Mouse (Mus musculus) CD4-positive, CD25-positive, alpha-beta regulatory T cell, adult 2 months (primary cell): ENCODE results near the gene Fen1.

Experiments
- DNase-seq: peaks from one replicate; pipeline ENCODE4 v3.0.0-alpha.2; 2012; ENCODE audit warnings: low read depth, low spot score

The Fen1 gene

GRCm38 (mm10) chr19:10216101-10216500 is 12.1 kb upstream of the Fen1 start:
- DNase-seq, result no peak

DNA sequence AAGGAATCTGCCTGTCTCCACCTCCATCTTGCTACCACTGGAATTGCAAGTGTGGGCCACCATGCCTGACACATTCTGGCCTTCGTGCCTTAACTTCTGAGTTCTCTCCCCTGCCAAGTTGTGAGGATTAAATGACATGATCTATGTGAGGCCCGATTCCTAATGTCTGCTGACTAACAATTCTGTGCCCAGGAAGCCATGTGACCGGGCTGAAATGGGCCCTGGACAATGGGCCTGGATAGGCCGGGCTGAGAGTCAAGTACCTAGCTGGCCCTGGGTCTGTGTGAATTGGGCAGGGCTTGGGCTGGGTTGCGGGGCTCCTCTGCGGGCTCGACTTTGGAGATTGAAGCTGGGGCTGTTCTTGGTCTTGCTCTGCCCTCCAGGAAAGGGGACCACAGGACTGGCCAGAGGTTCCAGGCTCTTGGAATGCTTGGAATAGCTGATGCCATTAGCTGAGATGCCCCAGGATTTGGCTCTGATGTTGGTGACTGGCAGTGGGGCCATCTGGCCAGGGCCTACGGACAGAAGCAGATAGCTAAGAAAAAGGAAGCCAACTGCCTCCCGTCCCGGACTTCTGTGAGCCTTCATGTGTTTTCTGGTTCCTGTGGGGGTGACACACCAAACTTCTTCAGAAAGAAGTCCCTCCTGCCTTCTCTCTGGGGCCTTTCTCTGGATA is 10.0 kb upstream of the Fen1 start:
- DNase-seq, result no peak

GRCm38 (mm10) chr19:10210885-10211284 is 6.9 kb upstream of the Fen1 start:
- DNase-seq, result no peak

DNA sequence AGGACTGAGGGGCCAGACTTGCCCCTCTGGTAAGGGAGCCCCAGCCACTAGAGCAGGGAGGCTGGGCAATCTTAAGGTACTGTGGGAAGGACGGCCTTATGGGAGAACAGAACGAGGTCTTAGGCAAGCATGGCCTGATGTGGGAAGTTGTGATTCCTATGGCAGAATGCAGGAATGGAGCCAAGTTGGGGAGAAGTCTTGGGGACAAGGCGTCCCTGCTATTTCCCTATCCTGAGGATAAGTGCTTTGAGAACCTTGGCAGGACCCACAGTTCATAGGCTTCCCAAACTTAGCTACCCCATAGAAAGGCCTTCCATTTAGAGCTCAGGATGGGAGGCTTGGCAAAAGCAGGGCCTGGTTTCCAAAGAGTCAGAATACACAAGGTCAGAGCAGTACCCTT is 4.9 kb upstream of the Fen1 start:
- no peak for DNase-seq

- DNase-seq, result peak; percentile 10
Observed at GRCm38 (mm10) chr19:10205051-10205450, 1.1 kb upstream of the Fen1 start.

GRCm38 (mm10) chr19:10204616-10205001 is 640 bp upstream of the Fen1 start:
- peak; percentile 77 for DNase-seq

GRCm38 (mm10) chr19:10203146-10203847 is 672 bp downstream of the Fen1 start:
- no peak for DNase-seq

DNA sequence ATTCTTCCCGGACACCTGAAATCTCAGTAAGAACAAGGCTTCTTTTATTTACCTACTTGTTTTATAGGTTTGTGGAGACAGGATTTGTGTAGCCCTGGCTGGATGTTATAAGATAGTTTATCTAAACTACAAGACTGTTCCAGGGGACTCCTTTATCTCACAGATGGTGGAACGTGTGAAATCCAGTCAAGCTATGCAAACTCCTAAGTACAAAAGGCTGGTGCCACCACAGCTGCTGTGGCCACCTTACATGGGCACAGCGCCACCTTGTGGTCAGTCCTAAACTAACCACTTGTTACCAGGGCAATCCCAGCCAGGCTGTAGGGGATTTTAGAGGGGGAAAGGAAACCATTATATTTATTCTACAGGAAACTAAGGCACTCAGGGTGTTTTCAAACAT is 5.2 kb downstream of the Fen1 start:
- DNase-seq, result peak; percentile 89

- DNase-seq, result no peak
Observed at GRCm38 (mm10) chr19:10198286-10198685, 5.7 kb downstream of the Fen1 start.

DNA sequence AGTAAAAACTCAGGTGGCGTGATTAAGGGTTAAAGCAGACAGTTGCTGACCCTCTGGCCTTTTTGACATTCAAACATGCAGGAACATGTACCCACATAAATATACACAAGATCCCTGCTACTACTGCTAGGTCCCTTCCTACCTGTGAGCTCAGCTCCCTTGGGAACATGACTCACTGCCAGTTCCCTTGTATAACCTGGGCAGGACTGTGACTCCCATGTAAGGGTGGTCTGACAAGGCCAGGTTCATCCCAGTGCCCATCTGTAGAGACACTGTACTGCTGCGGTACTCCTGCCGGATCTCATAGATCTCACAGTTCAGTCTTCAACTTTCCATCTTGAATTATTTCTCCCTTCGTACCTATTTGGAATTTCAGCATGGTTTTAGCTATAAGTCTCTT is 6.8 kb downstream of the Fen1 start:
- no peak for DNase-seq

DNA sequence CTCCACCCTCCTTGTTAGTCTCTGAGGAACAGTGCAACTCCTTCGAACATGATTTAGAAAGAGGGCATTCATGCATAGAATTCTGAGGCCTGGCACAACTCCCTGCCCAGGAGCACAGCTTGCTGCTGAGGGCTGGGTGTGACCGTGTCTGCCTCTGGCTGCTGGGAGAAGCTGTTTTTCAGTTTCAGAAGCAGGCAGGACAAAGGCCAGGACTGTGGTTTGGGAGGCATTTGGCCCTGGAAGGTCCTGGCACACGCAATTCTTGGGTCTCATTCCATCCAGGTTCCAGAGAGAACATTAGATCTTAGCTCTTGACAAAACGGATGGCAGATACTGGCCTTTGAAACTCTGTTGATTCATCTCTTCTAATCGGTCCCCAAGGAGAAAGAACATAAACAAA is 8.7 kb downstream of the Fen1 start:
- no peak for DNase-seq

- DNase-seq, result no peak
Observed at GRCm38 (mm10) chr19:10194337-10194736, 9.6 kb downstream of the Fen1 start.

- DNase-seq, result peak; percentile 31
Observed at GRCm38 (mm10) chr19:10191326-10191725, 12.6 kb downstream of the Fen1 start.

DNA sequence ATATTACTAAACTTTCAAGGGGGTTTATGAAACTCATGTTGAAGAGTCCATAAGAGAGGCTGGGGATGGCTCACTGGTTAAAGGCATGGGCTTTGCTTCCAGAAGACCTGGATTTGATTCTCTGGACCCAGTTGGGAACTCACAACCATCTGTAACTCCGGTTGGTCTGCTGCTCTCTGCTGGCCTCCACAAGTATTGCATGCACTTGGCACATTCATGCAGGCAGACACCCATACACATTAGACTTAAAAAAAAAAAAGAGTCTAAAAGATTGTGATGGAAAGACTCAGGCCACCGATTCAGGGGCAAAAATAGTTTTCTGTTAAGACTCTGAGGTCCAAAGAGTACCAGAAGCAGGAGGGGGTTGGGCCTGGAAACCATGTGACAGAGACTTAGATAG is 13.2 kb downstream of the Fen1 start:
- DNase-seq, result peak; percentile 76

GRCm38 (mm10) chr19:10189940-10190339 is 14.0 kb downstream of the Fen1 start:
- DNase-seq, result no peak

DNA sequence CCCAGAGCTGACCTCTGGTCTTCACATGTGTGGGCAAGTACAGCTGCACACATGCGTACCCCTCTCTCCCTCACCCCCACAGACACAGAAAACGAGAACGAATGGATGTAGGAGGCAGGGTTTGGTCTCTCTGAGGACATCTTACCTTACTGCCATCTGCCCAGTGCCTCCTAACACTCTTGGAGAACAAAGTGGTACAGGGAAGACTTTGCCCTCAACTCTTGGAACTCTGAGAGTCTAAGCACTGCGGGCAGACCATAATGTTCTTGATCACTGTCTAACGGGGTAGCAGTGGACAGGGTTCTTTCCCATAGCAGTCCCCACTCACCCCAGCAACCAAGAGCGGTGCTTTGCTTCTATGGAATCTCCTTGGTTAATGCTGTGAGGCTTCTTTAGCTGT is 14.9 kb downstream of the Fen1 start:
- DNase-seq, result no peak

DNA sequence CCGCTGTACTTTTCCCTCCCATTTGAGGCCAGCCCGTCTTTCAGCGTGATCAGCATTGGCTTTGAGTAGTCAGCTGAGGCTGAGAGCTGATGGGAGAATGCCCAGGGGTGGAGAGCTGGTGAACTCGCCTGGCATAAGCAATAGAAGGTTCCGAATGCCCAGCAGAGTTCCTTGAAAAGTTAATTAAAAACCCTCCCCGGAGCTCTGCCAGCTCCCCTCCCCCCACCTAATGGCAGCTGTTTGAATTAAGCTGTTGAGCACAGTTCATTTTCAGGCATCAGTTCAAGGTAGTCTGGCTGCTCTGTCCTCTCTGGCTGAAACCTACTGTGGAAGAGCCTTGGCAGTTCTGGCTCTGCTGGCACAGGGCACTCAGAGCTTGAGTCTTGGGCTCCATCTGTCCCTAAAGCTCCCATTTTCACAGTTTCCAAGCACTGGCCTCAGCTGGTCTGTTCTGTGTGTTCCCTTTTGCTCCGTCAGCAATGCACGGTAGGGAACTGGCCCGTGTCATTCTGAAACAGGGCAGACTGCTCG is 15.6 kb downstream of the Fen1 start:
- DNase-seq, result no peak

- DNase-seq, result no peak
Observed at GRCm38 (mm10) chr19:10186569-10186968, 17.4 kb downstream of the Fen1 start.

DNA sequence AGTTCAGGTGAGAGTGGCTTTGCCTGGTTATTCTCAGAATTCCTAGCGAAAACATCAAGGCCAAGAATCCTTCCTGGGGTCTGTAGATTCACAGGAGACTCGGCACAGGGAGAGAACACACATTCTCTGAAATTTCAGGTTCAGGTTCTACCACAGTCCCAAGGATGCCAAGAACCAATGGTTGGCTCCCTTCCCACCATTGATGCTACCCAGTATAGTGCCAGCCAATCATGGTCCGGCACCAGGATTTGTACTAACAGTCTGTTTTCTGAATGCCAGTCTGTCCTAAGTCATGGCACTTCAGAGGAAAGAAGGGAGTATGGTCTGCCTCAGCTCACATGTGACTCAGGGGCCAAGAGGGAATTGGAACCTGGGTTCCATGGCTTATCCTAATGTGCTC is 18.1 kb downstream of the Fen1 start:
- no peak for DNase-seq

DNA sequence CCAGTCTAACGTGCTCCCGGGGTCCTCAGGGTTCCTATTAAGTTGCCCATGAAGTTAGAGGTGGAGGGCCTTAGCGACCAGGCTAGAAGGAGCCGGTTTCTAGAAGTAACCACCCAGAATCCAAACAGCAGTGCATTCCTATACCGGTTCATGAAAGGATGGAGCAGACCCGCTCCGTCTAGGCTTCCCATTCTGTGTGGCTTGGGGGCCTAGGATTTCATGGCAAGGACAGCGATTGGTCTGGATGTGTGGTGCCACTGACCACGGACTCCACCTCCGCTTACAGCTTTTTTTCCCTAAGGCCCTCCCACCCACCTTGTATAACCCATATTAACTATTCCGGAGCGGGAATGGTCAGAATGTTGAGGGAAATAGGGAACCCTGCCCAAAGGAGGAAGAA is 19.9 kb downstream of the Fen1 start:
- DNase-seq, result no peak

DNA sequence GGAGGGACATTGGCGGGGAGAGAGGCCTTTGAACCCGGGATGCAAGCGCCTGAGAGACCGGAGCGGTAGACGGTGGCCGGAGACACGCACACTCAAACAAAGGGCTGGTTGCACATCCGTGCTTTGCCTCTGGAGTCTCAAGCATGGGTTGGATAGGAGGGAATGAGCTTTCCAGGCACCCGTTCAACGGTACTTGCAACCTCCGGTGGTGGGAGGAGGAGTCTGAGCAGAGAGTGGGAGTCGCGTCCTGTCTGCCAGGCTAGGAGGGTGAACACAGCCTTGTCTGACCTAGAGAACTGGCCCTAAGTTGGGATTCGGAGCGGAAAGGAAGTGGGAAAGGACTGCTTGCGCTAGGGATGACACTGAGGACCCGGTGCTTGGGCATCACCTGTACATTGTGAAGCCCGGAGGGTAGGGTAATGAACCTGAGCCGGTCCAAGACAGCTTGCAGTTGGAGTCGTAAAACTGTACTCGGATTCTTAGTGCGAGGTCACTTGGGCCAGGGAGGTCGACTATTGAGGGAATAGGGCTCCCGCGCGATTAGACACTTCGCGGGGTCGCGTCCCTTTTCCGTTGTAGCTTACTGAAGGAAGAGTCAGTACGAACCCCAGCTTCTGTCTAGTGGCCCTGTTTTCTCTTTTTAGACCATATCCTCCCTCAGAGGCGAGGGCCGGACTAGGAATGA is 20.5 kb downstream of the Fen1 start:
- DNase-seq, result peak; percentile 49

DNA sequence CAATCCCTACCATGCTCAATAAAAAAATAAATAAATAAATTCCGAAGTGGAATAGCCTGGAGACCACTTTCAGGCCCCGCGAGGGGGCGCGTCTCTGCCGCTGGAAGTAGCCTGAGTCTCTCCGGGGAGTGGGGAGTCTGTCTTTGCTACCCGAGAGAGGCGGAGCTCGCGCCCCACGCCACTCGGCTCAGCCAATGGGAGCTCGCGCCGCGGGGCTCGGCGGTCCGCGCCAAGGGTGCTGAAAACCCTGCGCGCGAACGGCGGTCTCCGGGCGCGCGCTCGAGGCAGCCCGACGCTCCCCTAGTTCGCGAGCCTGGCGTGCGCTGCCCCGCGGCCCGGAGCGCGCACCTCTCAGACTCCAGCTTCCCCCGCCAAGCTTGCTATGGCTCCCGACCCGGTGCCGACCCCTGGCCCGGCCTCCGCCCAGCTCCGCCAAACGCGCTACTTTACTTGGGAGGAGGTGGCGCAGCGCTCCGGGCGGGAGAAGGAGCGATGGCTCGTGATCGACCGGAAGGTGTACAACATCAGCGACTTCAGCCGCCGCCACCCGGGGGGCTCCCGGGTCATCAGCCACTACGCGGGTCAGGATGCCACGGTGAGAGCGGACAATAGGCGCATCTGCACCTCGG is 21.2 kb downstream of the Fen1 start, which contains the start of gene Fads1:
Gene Fads1, plus strand, starts transcription at position 219 of the 629 bp plus-strand sequence.
- DNase-seq, result peak; percentile 91
